Mouse (Mus musculus) induced T-regulatory cell, adult 2 months (primary cell): Measurements from ENCODE around the gene Ogdh.
A peak's percentile ranks its signal among the peaks of the same experiment; 100 is the strongest.

ENCODE experiments used
- DNase-seq: peaks from one replicate; pipeline ENCODE4 v3.0.0-alpha.2; 2012; ENCODE audit warnings: low read depth

Gene Ogdh

GRCm38 (mm10) chr11:6294632-6295031 lies 3.2 kb downstream of the Ogdh start:
- no peak for DNase-seq

GRCm38 (mm10) chr11:6296077-6296476 lies 4.6 kb downstream of the Ogdh start:
- no peak for DNase-seq

GRCm38 (mm10) chr11:6299435-6299834 lies 8.0 kb downstream of the Ogdh start:
- DNase-seq = no peak

GRCm38 (mm10) chr11:6302793-6303192 lies 11.4 kb downstream of the Ogdh start:
- DNase-seq = no peak

GRCm38 (mm10) chr11:6305943-6306430 lies 14.6 kb downstream of the Ogdh start:
- no peak for DNase-seq

GRCm38 (mm10) chr11:6308181-6308580 lies 16.7 kb downstream of the Ogdh start:
- no peak for DNase-seq

GRCm38 (mm10) chr11:6313874-6314406 lies 22.5 kb downstream of the Ogdh start:
- DNase-seq = no peak

GRCm38 (mm10) chr11:6316821-6317220 lies 25.4 kb downstream of the Ogdh start:
- no peak for DNase-seq

GRCm38 (mm10) chr11:6318559-6318958 lies 27.1 kb downstream of the Ogdh start:
- no peak for DNase-seq

GRCm38 (mm10) chr11:6319374-6319773 lies 27.9 kb downstream of the Ogdh start:
- no peak for DNase-seq

GRCm38 (mm10) chr11:6322086-6322485 lies 30.7 kb downstream of the Ogdh start:
- no peak for DNase-seq

- DNase-seq = no peak
Observed at GRCm38 (mm10) chr11:6323348-6323747, 31.9 kb downstream of the Ogdh start.

GRCm38 (mm10) chr11:6331256-6331655 lies 39.8 kb downstream of the Ogdh start:
- no peak for DNase-seq

GRCm38 (mm10) chr11:6332606-6333005 lies 41.2 kb downstream of the Ogdh start:
- peak; percentile 57 for DNase-seq

- DNase-seq = no peak
Observed at GRCm38 (mm10) chr11:6333403-6333802, 42.0 kb downstream of the Ogdh start.

- DNase-seq = no peak
Observed at GRCm38 (mm10) chr11:6335321-6335720, 43.9 kb downstream of the Ogdh start.

- DNase-seq = no peak
Observed at GRCm38 (mm10) chr11:6336689-6337088, 45.3 kb downstream of the Ogdh start.

- DNase-seq = no peak
Observed at GRCm38 (mm10) chr11:6345956-6346355, 54.5 kb downstream of the Ogdh start.

GRCm38 (mm10) chr11:6346966-6347365 lies 55.5 kb downstream of the Ogdh start:
- no peak for DNase-seq

GRCm38 (mm10) chr11:6348681-6349200 lies 57.3 kb downstream of the Ogdh start:
- DNase-seq = no peak

GRCm38 (mm10) chr11:6349586-6349985 lies 58.2 kb downstream of the Ogdh start:
- no peak for DNase-seq

GRCm38 (mm10) chr11:6355106-6355505 lies 63.7 kb downstream of the Ogdh start:
- DNase-seq = no peak

- no peak for DNase-seq
Observed at GRCm38 (mm10) chr11:6364581-6365275, 73.3 kb downstream of the Ogdh start.

- peak; percentile 95 for DNase-seq
Observed at GRCm38 (mm10) chr11:6365885-6366284, 74.5 kb downstream of the Ogdh start.
